Mouse (Mus musculus): ENCODE data around the gene Rassf8.
A peak's percentile ranks its signal among the peaks of the same experiment; 100 is the strongest.

Rassf8 gene

DNA sequence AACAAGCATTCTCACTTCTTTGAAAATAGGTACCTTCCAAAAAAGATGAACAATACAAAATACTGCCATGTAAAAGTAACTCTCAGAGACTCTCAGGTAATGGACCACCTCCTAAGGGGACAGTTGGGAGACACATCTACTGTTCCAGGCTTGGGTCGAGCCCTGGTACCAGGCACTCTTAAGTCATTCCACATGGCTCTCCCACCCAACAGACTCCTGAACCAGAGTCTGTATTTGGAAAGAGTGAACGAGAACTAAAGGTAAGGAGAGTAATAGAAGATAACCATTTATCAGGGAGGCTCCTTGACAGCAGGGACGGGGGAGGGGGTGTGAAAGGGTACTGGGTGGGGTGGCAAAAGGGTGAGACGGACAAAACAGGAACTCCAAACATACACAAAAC, 115.8 kb downstream of the Rassf8 start:
- no peak for DNase-seq (ENCODE audit: low spot score in 2 of 2)

DNA sequence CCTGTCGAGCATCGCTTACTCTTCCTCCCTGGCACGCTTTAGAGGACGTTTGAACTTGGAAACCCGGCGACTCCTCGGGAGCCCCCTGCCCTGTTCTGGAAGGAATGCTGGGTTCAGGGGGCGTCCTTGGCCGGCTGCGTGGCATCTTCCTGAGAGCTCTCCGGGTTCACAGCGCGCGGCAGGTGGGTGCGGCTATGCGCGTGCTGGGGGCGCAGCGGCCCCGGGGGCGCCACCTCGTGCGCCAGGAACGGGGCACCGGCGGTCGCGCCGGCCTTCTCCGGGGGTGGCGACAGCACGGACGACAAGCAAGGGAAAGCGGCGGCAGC, 116.2 kb downstream of the Rassf8 start:
- DNase-seq (ENCODE audit: low spot score in 2 of 2): no peak

DNA sequence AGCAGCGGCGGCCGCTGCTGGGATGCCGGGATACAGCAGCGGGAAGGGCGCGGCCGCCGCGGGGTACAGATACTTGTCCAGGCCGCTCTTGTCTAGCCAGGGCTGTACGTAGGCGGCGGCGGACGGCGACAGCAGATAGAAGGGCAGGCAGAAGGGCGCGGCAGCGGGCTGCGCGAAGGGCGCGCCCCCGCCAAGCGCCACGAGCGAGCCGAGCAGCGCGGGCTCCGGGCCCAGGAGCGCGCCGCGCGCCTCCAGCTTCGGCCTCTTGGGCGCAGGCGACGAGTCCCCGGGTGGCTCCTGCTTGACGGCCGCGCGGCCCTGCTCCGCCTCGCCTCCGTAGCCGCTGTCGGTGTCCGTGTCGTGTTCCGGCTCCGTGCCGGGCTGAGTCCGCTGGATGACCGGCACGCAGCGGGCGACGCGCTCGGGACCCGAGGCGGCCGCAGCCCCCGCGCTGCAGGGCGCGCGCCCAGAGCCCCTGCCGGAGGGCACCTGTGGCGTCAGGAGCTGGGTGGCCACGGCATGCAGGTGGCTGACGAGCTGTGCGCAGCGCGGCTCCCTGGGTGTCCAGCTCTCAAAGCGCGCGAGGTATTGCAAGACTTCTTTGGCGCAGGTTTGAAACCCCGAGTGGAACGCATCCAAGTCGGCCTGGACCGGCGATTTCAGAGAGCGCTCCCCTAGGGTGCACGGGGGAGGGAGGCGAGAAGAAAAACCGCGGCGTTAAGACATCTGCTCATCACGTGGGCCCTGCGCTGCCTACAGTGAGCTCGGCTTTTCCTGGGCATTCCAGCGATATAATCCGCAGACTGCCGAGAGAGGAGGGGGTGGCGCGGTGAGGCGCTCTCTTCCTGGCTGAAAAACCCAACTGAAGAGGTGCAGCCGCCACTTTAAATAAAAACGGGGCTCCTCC, 116.8 kb downstream of the Rassf8 start:
- DNase-seq (ENCODE audit: low spot score in 2 of 2): peak; percentile 42 to 57

DNA sequence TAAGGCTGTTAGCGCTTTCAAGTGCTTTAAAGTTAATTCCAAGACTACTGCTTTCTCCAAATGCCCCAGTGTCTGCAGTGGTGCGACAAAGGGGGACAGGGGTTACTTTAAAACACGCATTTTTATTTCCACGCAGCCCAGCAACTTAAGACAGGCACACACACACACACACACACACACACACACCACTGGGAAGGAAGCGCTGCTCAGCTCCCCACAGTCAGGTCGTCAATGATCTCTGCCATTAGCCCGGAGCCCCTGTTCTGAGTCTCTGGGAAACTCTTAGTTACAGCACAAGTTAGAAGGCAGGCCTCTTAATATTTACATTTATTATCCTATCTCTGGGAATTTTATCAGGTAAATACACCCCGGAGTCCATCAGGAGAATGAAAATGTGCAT, 117.6 kb downstream of the Rassf8 start:
- no peak for DNase-seq (ENCODE audit: low spot score in 2 of 2)

DNA sequence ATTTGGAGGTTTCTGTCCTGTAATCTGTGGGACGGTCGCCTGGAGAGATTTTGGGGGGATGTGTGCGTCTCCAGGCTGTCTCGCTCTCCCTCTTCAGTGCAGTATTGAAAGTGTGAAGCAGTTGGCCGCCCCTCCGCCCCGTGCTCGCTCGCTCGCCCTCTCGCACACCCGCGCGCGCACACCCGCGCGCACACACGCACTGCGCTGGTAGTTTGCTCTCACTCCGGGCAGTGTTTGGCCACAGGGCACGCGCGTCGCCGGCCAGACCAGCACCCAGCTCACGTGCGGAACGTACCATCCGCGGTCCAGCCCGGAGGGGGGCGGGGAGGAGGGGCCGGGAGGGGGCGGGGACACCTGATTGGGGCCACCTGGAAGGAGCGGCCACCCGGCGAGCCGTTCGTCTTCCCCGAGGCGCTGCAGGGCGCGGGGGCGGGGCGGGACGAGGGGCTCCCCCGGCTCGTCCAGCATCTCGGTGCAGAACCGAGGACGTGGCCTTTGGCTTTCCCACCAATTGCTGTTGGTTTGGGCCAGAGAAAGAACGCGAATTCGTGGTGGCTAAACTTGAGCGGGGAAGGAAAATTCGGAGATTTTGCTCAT, 118.8 kb downstream of the Rassf8 start, which contains the start of gene Bhlhe41:
Gene Bhlhe41 (minus strand): TSS at position 270 of the 597 bp plus-strand sequence.
- peak; percentile 74 to 78 for DNase-seq (ENCODE audit: low spot score in 2 of 2)

DNA sequence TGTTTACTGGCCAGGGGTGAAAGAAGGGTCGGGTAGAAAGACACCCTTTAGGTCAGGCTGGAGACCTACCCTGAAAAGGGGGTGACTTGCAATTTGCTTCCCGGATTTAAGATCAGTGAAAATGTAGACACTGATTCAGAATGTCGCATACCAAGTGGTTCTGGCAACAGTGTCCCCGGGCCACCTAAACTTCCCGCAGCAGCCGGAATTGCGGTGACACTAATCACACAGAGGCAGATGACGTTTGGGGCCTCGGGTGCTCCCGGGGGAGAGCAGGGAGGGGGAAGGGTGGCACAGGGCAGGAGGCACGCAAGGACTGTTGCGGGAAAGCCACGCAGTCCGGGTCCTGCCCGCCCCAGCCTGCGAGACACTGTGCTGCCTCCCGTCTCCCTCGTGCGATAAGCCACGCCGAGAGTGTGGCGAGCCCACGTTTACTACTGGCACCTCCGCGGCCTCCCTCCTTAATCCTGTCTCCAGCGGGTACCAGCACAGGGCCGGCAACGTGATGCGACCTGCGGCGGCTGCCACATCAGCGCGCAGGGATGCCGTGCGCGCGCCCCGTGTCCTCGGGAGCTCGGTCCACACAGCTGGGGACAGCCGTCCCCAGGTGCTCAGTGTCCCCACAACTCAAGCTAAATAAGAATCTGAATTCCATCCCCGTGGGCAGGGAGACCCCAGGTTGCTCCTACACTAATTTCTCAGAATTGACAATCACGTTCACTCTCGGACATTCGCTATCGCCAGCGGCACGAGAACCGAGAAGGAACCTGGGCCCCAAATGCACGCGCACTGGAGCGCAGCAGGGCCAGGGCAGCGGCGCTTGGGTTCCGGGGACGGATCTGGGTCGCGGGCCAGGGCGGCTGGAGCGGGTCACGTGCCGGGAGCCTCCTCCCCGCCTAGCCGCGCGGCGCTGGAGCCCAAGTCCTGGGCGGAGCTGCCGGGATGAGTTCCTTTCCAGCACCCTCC, 119.6 kb downstream of the Rassf8 start:
- peak; percentile 59 to 78 for DNase-seq (ENCODE audit: low spot score in 2 of 2)

DNA sequence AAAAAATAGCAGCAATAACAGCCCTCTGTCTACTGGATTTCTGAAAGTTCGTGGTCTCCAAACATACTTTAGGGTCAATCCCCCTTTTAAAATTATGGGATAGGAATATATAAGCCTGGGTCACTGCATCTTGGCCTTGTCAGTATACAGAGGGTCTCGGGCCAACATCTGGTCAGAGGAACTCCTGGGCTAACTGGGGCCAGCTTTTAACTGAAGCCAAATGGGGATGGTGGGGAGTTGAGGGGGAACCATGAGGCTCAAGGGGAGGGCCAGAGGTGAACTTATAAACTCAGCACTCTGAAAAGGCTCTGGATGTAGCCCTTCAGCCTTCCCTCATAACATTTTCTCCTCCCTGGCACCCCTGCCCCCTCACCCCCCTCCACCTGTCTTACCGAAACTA, 120.6 kb downstream of the Rassf8 start:
- DNase-seq (ENCODE audit: low spot score in 2 of 2): no peak

All from cerebellum, postnatal 4 days (tissue).